Mouse (Mus musculus): Measurements from ENCODE around the gene Prmt7.

Gene Prmt7

GRCm38 (mm10) chr8:106226589-106226988 is 15.9 kb downstream of the Prmt7 start:
- no peak for DNase-seq

- no peak for DNase-seq
Measured at GRCm38 (mm10) chr8:106231536-106231935, 20.8 kb downstream of the Prmt7 start.

GRCm38 (mm10) chr8:106232751-106233150 is 22.0 kb downstream of the Prmt7 start:
- DNase-seq: no peak

- peak; percentile 80 for DNase-seq
Measured at GRCm38 (mm10) chr8:106234567-106235261, 24.0 kb downstream of the Prmt7 start.

- DNase-seq: no peak
Measured at GRCm38 (mm10) chr8:106237106-106237505, 26.4 kb downstream of the Prmt7 start.

- no peak for DNase-seq
Measured at GRCm38 (mm10) chr8:106250186-106250585, 39.5 kb downstream of the Prmt7 start.

GRCm38 (mm10) chr8:106258169-106258568 is 47.4 kb downstream of the Prmt7 start:
- peak; percentile 86 for DNase-seq

- DNase-seq: peak; percentile 85
Measured at GRCm38 (mm10) chr8:106259579-106260255, 49.0 kb downstream of the Prmt7 start.

- DNase-seq: no peak
Measured at GRCm38 (mm10) chr8:106260894-106261293, 50.2 kb downstream of the Prmt7 start.

GRCm38 (mm10) chr8:106262343-106262742 is 51.6 kb downstream of the Prmt7 start:
- peak; percentile 91 for DNase-seq

GRCm38 (mm10) chr8:106263928-106264327 is 53.2 kb downstream of the Prmt7 start:
- no peak for DNase-seq

GRCm38 (mm10) chr8:106265398-106265797 is 54.7 kb downstream of the Prmt7 start:
- DNase-seq: peak; percentile 84

GRCm38 (mm10) chr8:106268710-106269346 is 58.1 kb downstream of the Prmt7 start:
- DNase-seq: no peak

GRCm38 (mm10) chr8:106270804-106271203 is 60.1 kb downstream of the Prmt7 start:
- DNase-seq: peak; percentile 74

GRCm38 (mm10) chr8:106271378-106271777 is 60.6 kb downstream of the Prmt7 start:
- no peak for DNase-seq

GRCm38 (mm10) chr8:106273468-106273867 is 62.7 kb downstream of the Prmt7 start:
- no peak for DNase-seq

- no peak for DNase-seq
Measured at GRCm38 (mm10) chr8:106276709-106277317, 66.1 kb downstream of the Prmt7 start.

- no peak for DNase-seq
Measured at GRCm38 (mm10) chr8:106278367-106279042, 67.8 kb downstream of the Prmt7 start.

GRCm38 (mm10) chr8:106280154-106280553 is 69.4 kb downstream of the Prmt7 start:
- DNase-seq: no peak

GRCm38 (mm10) chr8:106280844-106281243 is 70.1 kb downstream of the Prmt7 start:
- no peak for DNase-seq

GRCm38 (mm10) chr8:106287445-106287844 is 76.7 kb downstream of the Prmt7 start:
- DNase-seq: no peak

- no peak for DNase-seq
Measured at GRCm38 (mm10) chr8:106288732-106289131, 78.0 kb downstream of the Prmt7 start.

GRCm38 (mm10) chr8:106289464-106289863 is 78.7 kb downstream of the Prmt7 start:
- no peak for DNase-seq

Data from heart, adult 11 months (tissue).